Mouse (Mus musculus) hindbrain, embryonic 10.5 days (tissue): Measurements from ENCODE around the gene Inhbe. TPM values are rescaled to one million over a fixed set of nuclear protein-coding genes. Genes with fewer than 3 reads are reported as not detected.
A peak's percentile ranks its signal among the peaks of the same experiment; 100 is the strongest.

ENCODE experiments used
- DNase-seq: peaks from one replicate; pipeline ENCODE4 v3.0.0-alpha.2; 2017; ENCODE audit warnings: low spot score
- H3K27ac ChIP-seq: fragments of 300-500 bp; sonication (generic); 2 replicates; pipeline ENCODE4 v1.5.1; 2016; ENCODE audit warnings: mild to moderate bottlenecking, moderate library complexity
- H3K27me3 ChIP-seq: fragments of 300-500 bp; sonication (generic); 2 replicates; pipeline ENCODE4 v1.6.1; 2016; ENCODE audit warnings: mild to moderate bottlenecking; ENCODE audit not compliant: poor library complexity, insufficient read depth, severe bottlenecking
- H3K36me3 ChIP-seq: fragments of 300-500 bp; sonication (generic); 2 replicates; pipeline ENCODE4 v1.6.1; 2016; ENCODE audit warnings: mild to moderate bottlenecking, moderate library complexity
- H3K4me1 ChIP-seq: fragments of 300-500 bp; sonication (generic); replicated peaks from 2 replicates; pipeline ENCODE4 v1.6.1; 2016; ENCODE audit warnings: mild to moderate bottlenecking
- H3K4me3 ChIP-seq: fragments of 300-500 bp; sonication (generic); 2 replicates; pipeline ENCODE4 v1.5.1; 2016; ENCODE audit warnings: mild to moderate bottlenecking, moderate library complexity
- H3K9me3 ChIP-seq: fragments of 300-500 bp; sonication (generic); 2 replicates; pipeline ENCODE4 v1.6.1; 2016; ENCODE audit warnings: mild to moderate bottlenecking, moderate library complexity
- WGBS: fragments of 180-500 bp; shearing (Covaris S2); methylation state at CpG from one replicate; pipeline ENCODE4 v1.1.7; 2016; 5-methylcytosine and 5-hydroxymethylcytosine counted together
- polyA plus RNA-seq: library from polyadenylated mRNA; unstranded; fragments of >200 nt; fragmentation: Nextera tagmentation; extraction: Ambion mirVana; gene quantifications from 2 replicates; pipeline ENCODE4 v1.2.1, GENCODE M21; 2016

Gene Inhbe
- polyA plus RNA-seq, 1 experiment from 2014 or later: not detected

DNA sequence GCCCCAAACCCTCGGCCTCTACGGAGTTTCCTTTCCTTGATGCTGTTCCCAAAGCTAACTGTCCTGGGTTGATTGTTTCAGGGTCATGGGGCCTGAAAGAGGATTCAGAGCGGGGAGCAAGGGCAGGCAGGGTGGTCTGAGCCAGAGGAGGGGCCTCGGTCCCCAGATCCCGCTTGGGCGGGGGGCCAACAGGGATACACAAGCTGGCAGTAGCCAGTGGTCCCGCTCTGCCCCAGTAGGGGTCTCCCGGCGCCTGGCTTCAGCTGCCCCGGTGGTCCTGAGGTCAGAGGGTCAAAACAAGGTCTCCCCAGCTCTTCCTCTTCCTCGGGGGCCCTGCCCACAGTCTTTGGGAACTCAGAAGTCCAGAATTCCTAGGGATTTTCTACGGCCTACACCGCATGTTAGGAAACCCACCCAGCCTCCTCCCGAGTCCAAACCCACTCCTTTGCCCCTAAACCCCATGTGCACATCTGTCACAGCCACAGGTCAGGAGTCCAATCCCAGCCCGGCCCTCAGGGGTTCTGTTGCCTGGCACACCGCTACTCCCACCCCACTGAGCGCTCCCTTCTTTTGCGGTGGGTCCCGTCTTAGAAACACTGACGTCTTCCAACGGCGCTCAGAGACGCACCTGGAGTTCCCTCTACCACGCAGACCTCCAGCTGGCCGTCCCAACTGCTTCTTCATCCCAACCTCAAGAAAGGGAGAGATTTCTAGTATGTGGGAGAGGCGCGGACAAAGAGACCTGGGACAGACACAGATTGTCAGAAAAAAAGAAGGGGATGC, 13.4 kb downstream of the Inhbe start:
- H3K9me3 ChIP-seq: no peaks in the 10 kb centered on the region
- peaks cover 41% of the 10 kb centered on the region for H3K4me1 ChIP-seq
- H3K27me3 ChIP-seq: peaks cover 35% of the 10 kb centered on the region
- peak overlapping the region; percentile 90 for H3K27ac ChIP-seq
- peak overlapping the region; percentile 60 for H3K4me3 ChIP-seq
- DNase-seq: peak; percentile 81
- under 1% methylated on average over 27 of the region's 27 CpGs for WGBS
- H3K36me3 ChIP-seq: peaks cover 14% of the 10 kb centered on the region; the same call in 1 of the 2 replicates

DNA sequence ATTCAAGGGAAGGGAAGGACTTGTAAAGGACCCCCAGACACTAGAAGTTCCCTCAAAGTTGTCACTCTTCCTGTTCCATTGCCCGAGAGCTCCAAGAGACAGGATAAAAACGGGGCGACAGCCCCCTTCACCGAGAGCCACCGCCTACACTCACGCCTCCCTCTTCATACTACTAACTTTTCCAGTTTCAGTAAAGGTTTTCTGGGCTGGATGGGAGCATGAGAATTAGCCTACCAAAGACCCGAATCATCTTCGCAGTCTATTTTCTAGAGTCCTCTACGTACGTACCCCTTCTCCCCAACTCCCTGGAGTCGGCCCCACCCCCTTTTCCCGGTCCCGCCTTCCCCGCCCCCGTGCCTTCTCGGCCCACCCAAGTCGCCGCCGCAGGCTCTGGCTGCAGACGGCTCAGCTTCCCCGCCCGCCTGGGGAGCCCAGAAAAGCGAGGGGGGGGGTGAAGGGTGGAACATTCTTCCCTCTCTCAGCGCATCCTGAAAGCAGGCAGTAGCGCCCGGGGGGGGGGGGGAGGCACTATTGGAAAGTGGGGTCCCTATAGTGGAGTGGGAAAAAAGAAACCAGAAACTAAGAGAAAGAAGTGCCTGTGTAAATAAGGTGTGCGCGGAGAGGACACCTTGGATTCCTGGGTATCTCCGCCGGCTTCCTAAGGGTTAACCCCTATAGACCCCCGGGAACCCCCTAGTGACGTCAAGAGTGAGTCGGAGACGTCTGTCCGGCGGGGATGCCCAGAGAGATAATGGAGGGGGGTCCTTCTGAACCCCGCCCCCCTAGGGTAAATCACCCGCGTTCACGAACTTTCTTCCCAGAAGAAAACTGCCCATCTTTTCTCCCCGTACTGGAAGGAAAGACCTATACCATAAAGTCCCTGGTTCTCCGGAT, 14.3 kb downstream of the Inhbe start:
- Histone ChIP-seq H3K4me3 (peak overlapping the region; percentile 60), H3K36me3 (peaks cover 14% of the 10 kb centered on the region; the same call in 1 of the 2 replicates), H3K27me3 (peaks cover 35% of the 10 kb centered on the region), H3K4me1 (peaks cover 41% of the 10 kb centered on the region), H3K27ac (peak overlapping the region; percentile 90), H3K9me3 (no peaks in the 10 kb centered on the region)
- DNase-seq: peak; percentile 83
- 1% methylated on average over 42 of the region's 42 CpGs for WGBS

- Histone ChIP-seq H3K27ac (peak overlapping the region; percentile 90), H3K9me3 (no peaks in the 10 kb centered on the region), H3K36me3 (peaks cover 19% of the 10 kb centered on the region), H3K4me3 (peak overlapping the region; percentile 60), H3K4me1 (peaks cover 41% of the 10 kb centered on the region), H3K27me3 (peaks cover 35% of the 10 kb centered on the region)
- DNase-seq: peak; percentile 90
- 1% methylated on average over 31 of the region's 31 CpGs for WGBS
These were observed 15.1 kb downstream of the Inhbe start for GRCm38 (mm10) chr10:127338930-127339682.

DNA sequence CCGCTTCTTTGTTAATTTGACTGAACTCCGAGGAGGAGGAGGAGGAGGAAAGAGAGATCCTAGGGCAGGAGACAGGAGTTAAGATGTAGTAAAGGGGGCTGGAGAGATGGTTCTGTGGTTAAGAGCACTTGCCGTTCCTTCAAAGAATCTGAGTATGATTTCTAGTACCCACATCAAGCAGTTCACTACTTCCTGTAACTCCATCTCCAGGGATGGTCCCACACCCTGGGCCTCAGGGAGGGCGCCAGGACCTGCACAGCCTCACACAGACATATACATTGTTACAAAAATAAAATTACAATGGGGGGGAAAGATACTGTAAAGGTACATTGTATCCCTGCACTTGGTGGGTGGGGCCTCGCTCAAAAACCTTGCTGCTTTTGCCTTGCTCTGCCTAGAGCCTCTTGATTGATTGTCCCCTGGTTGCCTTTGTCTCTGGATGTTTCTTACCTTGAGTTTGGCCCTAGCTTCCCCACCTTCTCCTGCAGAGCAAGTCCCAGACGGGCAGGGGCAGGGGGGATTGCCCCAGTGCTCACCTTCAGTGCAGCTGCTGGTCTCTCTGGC, 16.6 kb downstream of the Inhbe start:
- WGBS: 85% methylated on average over 6 of the region's 6 CpGs
- peaks cover 43% of the 10 kb centered on the region for H3K4me1 ChIP-seq
- DNase-seq: no peak
- H3K27ac ChIP-seq: no peak overlapping the region
- no peaks in the 10 kb centered on the region for H3K9me3 ChIP-seq
- H3K36me3 ChIP-seq: peaks cover 30% of the 10 kb centered on the region
- H3K4me3 ChIP-seq: no peak overlapping the region
- H3K27me3 ChIP-seq: peaks cover 35% of the 10 kb centered on the region

DNA sequence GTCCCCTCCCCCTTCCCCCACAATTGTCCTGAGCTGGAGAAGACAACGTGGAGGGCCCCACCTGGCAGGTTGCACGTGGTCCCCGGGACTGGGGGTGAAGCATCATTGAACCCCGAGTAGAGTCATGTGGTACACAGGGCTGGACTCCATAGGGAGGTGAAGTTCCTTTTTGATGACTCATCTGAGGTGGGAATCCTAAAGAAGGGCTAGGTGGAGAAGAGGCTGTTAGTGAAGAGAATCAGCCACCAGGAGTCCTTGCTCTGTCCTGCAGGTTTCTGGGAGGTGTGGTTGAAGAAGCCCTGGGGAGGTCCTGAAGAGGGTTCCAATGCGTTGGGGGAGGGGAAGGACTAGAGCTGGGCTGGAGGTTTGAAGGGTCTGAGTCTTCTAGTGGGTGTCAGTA, 17.3 kb downstream of the Inhbe start:
- 69% methylated on average over 5 of the region's 5 CpGs for WGBS

GRCm38 (mm10) chr10:127335271-127335670, 18.9 kb downstream of the Inhbe start:
- H3K36me3 ChIP-seq: peaks cover 52% of the 10 kb centered on the region
- no peak overlapping the region for H3K4me3 ChIP-seq
- peaks cover 35% of the 10 kb centered on the region for H3K27me3 ChIP-seq
- peaks cover 28% of the 10 kb centered on the region for H3K4me1 ChIP-seq
- WGBS: 82% methylated on average over 1 of the region's 1 CpGs
- no peak overlapping the region for H3K27ac ChIP-seq
- no peak for DNase-seq
- no peaks in the 10 kb centered on the region for H3K9me3 ChIP-seq

More for the DNA sequence above, 17.3 kb downstream of the Inhbe start:
- Histone ChIP-seq H3K27ac (no peak overlapping the region), H3K27me3 (peaks cover 35% of the 10 kb centered on the region), H3K36me3 (peaks cover 35% of the 10 kb centered on the region), H3K4me1 (peaks cover 43% of the 10 kb centered on the region), H3K4me3 (no peak overlapping the region), H3K9me3 (no peaks in the 10 kb centered on the region)
- DNase-seq: no peak

DNA sequence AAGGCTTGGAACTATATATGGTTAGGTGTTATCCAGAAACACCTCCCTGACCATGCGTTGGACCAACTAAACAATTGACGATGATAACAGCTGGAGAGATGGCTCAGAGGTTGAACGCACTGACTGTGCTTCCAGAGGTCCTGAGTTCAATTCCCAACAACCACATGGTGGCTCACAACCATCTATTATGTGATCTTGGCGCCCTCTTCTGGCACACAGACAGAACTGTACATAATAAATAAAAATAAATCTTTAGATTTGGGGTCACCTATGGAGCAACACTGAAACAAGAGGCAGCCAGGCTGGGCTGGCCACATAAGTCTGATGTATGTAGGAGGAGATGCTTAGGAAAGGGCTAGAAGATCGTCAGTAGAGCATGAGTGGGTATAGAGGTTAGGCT, 21.1 kb downstream of the Inhbe start:
- Histone ChIP-seq H3K27ac (no peak overlapping the region), H3K9me3 (no peaks in the 10 kb centered on the region), H3K27me3 (peaks cover 40% of the 10 kb centered on the region), H3K4me3 (no peak overlapping the region), H3K4me1 (peaks cover 10% of the 10 kb centered on the region; the same call in 1 of the 2 replicates), H3K36me3 (peaks cover 57% of the 10 kb centered on the region)
- DNase-seq: no peak
- WGBS: 60% methylated on average over 5 of the region's 5 CpGs

DNA sequence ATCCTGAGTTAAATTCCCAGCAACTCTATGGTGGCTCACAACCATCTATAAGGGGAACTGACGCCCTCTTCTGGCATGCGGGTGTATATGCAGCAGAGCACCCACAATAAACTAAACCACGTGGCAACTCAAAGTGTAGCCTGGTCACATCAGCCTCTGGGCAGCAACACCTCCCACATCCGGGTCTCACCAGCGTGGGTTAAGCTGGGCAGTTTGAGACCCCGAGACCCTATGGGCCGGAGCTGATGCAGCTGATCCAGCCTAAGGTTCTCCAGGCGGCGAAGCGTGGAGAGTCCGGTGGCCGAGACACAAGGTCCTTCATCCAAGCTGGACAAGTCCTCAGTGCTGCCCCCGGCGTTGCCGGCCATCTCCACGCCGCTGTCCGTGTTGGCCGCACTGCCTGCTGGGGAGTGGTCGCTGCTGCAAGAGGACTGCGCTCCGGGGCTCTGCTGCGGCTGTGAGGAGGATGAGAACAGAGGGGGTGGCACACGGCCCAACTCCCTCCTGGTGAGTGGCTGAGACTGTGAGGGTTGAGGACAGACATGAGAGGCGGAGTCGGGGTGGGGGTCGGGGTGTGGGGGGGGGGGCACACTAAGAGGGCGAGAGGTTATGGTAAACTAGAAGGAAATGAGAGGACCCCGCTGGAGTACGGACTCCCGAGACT, 21.9 kb downstream of the Inhbe start:
- Histone ChIP-seq H3K4me1 (peaks cover 10% of the 10 kb centered on the region; the same call in 1 of the 2 replicates), H3K9me3 (no peaks in the 10 kb centered on the region), H3K4me3 (peak overlapping the region; percentile 44), H3K27ac (peak overlapping the region; percentile 69; the same call in 1 of the 2 replicates), H3K36me3 (peaks cover 57% of the 10 kb centered on the region), H3K27me3 (peaks cover 45% of the 10 kb centered on the region)
- 23% methylated on average over 31 of the region's 31 CpGs for WGBS
- peak; percentile 59 for DNase-seq

- WGBS: 76% methylated on average over 7 of the region's 7 CpGs
- peaks cover 66% of the 10 kb centered on the region for H3K27me3 ChIP-seq
- no peak for DNase-seq
- peaks cover 43% of the 10 kb centered on the region for H3K36me3 ChIP-seq
- H3K4me1 ChIP-seq: peaks cover 26% of the 10 kb centered on the region
- no peak overlapping the region for H3K4me3 ChIP-seq
- no peaks in the 10 kb centered on the region for H3K9me3 ChIP-seq
- no peak overlapping the region for H3K27ac ChIP-seq
These were observed 24.0 kb downstream of the Inhbe start for GRCm38 (mm10) chr10:127330212-127330611.

DNA sequence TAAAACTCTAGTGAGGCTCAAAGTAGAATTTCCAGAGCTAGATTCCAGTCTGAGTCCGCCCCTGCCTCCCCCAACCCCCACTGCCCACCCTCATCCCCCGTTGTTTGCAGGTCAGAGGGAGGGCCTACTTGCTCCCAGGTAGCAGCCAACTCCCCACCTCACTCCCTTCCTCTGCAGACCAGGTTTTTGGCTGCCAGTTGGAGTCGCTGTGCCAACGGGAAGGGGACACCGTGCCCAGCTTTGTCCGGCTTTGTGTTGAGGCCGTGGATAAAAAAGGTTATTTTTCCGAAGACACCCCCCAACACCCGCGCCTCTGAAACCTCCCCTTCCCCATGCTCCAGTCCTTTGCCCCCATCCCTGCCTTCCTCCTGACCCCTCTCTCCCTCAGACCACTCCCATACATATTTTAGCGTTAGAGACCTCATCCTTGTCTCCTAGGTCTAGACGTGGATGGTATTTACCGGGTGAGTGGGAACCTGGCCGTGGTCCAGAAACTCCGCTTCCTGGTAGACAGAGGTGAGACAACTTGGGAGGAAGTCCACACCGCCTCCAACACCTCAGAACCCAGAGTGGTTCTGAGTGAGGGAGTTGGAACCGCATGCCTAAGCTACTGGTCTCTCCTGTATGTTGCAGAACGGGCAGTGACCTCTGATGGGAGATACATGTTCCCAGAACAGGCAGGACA, 26.6 kb downstream of the Inhbe start:
- peaks cover 92% of the 10 kb centered on the region for H3K27me3 ChIP-seq

DNA sequence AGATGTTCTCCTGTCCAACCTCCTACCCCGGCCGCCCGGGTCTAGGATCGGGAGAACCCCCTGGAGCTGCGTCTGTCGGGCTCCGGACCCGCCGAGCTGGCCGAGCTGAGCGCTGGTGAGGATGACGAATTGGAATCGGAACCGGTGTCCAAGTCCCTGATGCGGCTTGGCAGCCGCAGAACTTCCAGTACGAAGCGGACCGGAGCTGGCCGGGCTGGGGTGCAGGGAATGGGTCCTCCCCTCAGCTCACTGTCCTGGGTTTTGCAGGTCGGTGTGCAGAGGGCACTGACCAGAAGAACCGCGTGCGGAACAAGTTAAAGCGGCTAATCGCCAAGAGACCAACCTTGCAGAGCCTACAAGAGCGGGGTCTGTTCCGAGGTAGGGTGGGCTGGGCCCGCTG, 27.4 kb downstream of the Inhbe start:
- no peak for DNase-seq
- 5% methylated on average over 29 of the region's 29 CpGs for WGBS
- H3K27ac ChIP-seq: peak overlapping the region; percentile 51; the same call in 1 of the 2 replicates
- H3K9me3 ChIP-seq: no peaks in the 10 kb centered on the region
- peaks cover 20% of the 10 kb centered on the region for H3K4me1 ChIP-seq
- H3K27me3 ChIP-seq: peaks cover 100% of the 10 kb centered on the region
- peaks cover 20% of the 10 kb centered on the region for H3K36me3 ChIP-seq
- peak overlapping the region; percentile 52 for H3K4me3 ChIP-seq

More for the DNA sequence above, 26.6 kb downstream of the Inhbe start:
- 45% methylated on average over 18 of the region's 18 CpGs for WGBS
- H3K4me1 ChIP-seq: peaks cover 27% of the 10 kb centered on the region
- DNase-seq: no peak
- H3K9me3 ChIP-seq: no peaks in the 10 kb centered on the region
- no peak overlapping the region for H3K4me3 ChIP-seq
- peaks cover 27% of the 10 kb centered on the region for H3K36me3 ChIP-seq
- no peak overlapping the region for H3K27ac ChIP-seq
